Mouse (Mus musculus) lung, postnatal 0 days (tissue): ENCODE measurements at regions not wholly inside any gene's neighbourhood (a gene's known extent, or its start where the extent isn't known, plus 50 kb on each side); places are given as distances from the start of the nearest gene placed in this dataset.

Experiments used
- CTCF ChIP-seq: IDR thresholded peaks from 2 replicates; pipeline ENCODE4 v1.5.1; 2016; ENCODE audit warnings: antibody characterized with exemption, mild to moderate bottlenecking
- EP300 ChIP-seq: IDR thresholded peaks from 2 replicates; pipeline ENCODE4 v1.6.1; 2016; ENCODE audit warnings: antibody characterized with exemption, mild to moderate bottlenecking, control low read depth

DNA sequence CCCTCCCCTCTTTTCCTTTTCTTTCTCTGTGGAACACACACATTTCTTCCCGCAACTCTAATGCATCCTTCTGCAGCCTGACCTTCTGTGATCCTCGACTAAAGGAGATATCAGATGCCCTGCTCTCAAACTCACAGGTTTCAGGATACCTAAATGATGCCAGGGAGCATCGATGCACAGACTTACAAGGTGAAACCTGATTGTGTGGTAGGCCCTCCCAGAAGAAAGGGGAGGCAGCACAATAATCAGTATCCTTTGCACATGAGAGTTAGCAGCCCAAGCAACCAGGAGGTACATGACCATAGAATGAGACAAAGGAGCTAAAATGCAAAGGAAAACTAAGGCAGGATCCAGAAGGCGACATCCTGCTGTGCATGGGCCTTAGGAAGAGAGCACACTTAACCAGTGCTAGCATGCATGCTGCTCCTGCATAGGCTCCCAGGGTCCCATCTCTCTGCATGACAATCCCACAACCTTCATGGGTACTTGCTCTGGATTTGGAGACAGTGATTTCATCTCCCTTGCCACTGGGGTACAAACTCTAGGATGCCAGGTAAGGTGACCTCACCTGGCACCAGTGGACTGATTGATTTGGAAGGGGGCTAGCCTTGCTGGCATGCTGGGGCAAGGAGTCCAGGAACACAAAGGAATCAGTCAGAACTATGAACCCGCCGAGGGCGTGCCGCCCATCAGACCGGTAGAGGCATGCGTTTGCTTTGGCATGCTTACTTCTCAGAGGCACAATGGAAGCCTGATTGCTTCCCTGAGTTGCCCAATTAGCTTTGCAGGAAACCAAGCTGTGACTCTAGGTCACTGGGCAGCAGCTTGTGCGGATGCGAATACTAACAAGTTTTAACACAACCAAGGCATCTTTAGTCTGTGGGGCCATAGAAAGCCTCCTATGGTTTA is 1142.7 kb downstream of the Mrps31 start:
- TF ChIP-seq CTCF = no peak
- no peak for TF ChIP-seq EP300
